Mouse (Mus musculus) fibroblast of lung, adult 2 months (primary cell): ENCODE results near the gene Gramd1b.

ENCODE experiments used
- DNase-seq: peaks from one replicate; pipeline ENCODE4 v3.0.0-alpha.2; 2011; ENCODE audit warnings: low read depth

The Gramd1b gene

GRCm38 (mm10) chr9:40361970-40362369, 169.2 kb downstream of the Gramd1b start:
- DNase-seq: no peak

- DNase-seq: no peak
These were observed 172.7 kb downstream of the Gramd1b start for GRCm38 (mm10) chr9:40358408-40358896.

- DNase-seq: no peak
These were observed 174.3 kb downstream of the Gramd1b start for GRCm38 (mm10) chr9:40356768-40357446.

GRCm38 (mm10) chr9:40356368-40356767, 174.8 kb downstream of the Gramd1b start:
- DNase-seq: no peak

GRCm38 (mm10) chr9:40355406-40355805, 175.8 kb downstream of the Gramd1b start:
- DNase-seq: no peak

- no peak for DNase-seq
These were observed 177.6 kb downstream of the Gramd1b start for GRCm38 (mm10) chr9:40353596-40353995.

GRCm38 (mm10) chr9:40350640-40351039, 180.5 kb downstream of the Gramd1b start:
- peak; percentile 36 for DNase-seq

- no peak for DNase-seq
These were observed 181.1 kb downstream of the Gramd1b start for GRCm38 (mm10) chr9:40350052-40350451.

- no peak for DNase-seq
These were observed 181.6 kb downstream of the Gramd1b start for GRCm38 (mm10) chr9:40349554-40349953.

- DNase-seq: no peak
These were observed 182.4 kb downstream of the Gramd1b start for GRCm38 (mm10) chr9:40348714-40349233.

- no peak for DNase-seq
These were observed 184.8 kb downstream of the Gramd1b start for GRCm38 (mm10) chr9:40346232-40346984.

- DNase-seq: no peak
These were observed 185.5 kb downstream of the Gramd1b start for GRCm38 (mm10) chr9:40345493-40346231.

- no peak for DNase-seq
These were observed 186.2 kb downstream of the Gramd1b start for GRCm38 (mm10) chr9:40344801-40345492.

GRCm38 (mm10) chr9:40343828-40344227, 187.4 kb downstream of the Gramd1b start:
- DNase-seq: no peak

GRCm38 (mm10) chr9:40343053-40343652, 188.0 kb downstream of the Gramd1b start:
- no peak for DNase-seq

GRCm38 (mm10) chr9:40342101-40342500, 189.1 kb downstream of the Gramd1b start:
- no peak for DNase-seq

GRCm38 (mm10) chr9:40339578-40339977, 191.6 kb downstream of the Gramd1b start:
- no peak for DNase-seq

- DNase-seq: no peak
These were observed 193.9 kb downstream of the Gramd1b start for GRCm38 (mm10) chr9:40337131-40337820.

- no peak for DNase-seq
These were observed 194.5 kb downstream of the Gramd1b start for GRCm38 (mm10) chr9:40336701-40337100.

GRCm38 (mm10) chr9:40334617-40335016, 196.6 kb downstream of the Gramd1b start:
- DNase-seq: no peak
